Mouse (Mus musculus): Measurements from ENCODE around the gene Hdgfl2. TPM values are rescaled to one million over a fixed set of nuclear protein-coding genes. Genes with fewer than 3 reads are reported as not detected.

The Hdgfl2 gene
- polyA plus RNA-seq (2015; fragmentation: Nextera tagmentation; extraction: Ambion mirVana) = 65.8 and 86.4 TPM in 2 replicates

DNA sequence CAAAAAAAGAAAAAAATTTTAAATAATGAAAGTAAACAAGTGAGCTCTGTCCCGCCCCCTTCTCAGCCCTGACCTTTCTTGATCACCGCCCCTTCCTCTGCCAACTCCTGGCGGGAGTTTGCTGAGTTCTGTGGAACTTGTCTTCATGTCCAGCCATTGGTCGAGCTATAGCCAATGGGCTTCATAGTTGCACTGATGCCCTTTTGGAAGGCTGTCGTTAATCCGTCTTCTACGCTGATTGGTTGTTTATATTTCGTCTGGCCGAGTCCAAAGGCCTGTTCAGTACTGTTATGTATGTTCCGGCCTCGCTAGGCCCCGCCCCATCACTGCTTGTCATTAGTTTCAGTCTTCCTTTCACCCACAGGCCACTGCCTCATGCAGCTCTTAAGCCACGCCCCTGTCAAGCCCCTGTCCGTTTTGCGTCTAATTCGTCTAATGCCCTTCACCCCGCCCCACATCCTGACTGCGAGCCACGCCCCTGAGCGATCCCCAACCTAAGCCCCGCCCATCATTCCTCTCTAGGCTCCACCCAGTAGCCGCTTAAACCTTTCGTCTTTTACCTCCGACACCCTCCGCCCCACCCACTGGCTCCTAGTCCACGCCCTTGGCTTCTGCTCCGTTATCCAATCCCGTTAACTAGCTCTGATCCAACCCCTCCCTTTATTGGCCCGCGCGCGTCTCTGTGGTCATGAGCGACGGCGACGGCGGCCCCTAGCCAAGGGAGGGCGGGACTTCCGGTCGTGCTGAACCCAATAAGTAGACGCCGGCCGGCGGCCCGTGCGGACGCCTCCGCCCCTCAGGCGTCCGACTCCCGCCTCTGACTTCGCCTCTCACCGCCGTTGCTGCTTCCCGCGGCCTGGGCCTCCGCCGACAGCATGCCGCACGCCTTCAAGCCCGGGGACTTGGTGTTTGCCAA, at the start of gene Hdgfl2:
Hdgfl2 (plus strand) TSS at position 755 of the 916 bp plus-strand sequence.
- Histone ChIP-seq H3K4me2 (peak within 1 kb of the TSS; percentile 93), H3K27ac (peak within 1 kb of the TSS; percentile 78), H3K27me3 (no peaks in the 10 kb centered on the region), H3K36me3 (peaks cover 5% of the 10 kb centered on the region; the same call in 1 of the 2 replicates), H3K4me1 (replicated peaks) (peaks cover 35% of the 10 kb centered on the region), H3K9me3 (replicated peaks) (no peaks in the 10 kb centered on the region), H3K9ac (peak within 1 kb of the TSS; percentile 87), H3K4me3 (peak within 1 kb of the TSS; percentile 90)
- ATAC-seq (replicated peaks; ENCODE audit: insufficient number of reproducible peaks, insufficient read depth, low FRiP score, low read depth) = peak; percentile 93
- WGBS = under 1% methylated on average over 61 of the region's 61 CpGs

DNA sequence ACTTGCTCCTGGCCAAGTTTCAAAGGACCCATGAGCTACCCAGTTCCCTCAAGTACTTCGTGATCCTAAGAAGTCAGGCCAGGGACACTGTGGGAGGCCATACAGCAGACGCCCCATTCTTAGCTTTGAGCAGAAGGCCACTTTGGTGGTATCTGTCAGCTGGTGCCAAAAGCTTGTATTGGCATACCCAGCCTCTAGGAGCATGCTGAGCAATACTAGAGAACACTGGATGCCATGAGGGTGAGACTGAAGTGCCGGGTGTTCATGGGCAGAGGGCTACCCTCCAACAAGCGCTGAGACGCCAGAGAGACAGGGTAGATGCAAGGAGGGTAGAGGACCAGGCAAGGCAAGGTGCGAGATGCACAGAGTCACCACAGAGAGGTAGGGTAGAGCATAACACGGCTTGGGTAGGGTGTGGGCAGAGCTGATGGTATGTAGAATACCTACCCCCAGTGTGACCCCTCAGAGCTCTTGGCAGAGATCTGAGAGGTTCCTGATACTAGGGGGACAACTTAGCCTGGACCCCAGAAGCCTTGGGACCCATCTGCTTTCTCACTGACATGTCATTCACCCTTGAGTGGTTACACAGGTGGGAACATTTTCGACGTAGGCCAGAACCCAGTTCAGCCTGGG, 49.1 kb upstream of the Hdgfl2 start:
- Histone ChIP-seq H3K4me3 (no peak overlapping the region), H3K4me2 (no peak overlapping the region), H3K9me3 (replicated peaks) (no peaks in the 10 kb centered on the region), H3K27ac (0 out of 2 replicates have a peak overlapping the region, but pooled peaks have one; percentile 40), H3K4me1 (replicated peaks) (peaks cover 74% of the 10 kb centered on the region), H3K36me3 (peaks cover 17% of the 10 kb centered on the region; the same call in 1 of the 2 replicates), H3K27me3 (no peaks in the 10 kb centered on the region), H3K9ac (no peak overlapping the region)
- ATAC-seq (replicated peaks; ENCODE audit: insufficient number of reproducible peaks, insufficient read depth, low FRiP score, low read depth) = no peak
- WGBS = 79% methylated on average over 9 of the region's 9 CpGs

DNA sequence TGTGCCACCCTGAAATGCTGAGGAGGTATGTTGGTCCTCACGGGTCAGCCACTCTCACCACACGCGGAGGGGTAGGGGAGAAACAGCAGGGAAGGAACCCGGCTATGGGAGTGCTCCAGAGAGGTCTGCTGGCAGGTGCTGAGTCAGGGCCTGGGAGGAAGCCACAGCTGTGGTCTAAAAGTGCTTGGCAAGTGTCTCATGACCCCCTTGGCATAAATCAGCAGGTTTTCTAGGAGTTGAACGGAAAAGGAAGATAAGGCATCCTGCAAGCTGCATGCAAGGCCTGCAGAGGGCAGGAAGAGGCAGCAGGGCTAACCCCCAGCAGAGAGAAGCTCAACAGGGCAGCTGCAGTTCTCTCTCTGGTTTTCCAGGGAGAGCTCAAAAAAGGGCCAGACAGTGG, 48.5 kb upstream of the Hdgfl2 start:
- Histone ChIP-seq H3K27ac (peak overlapping the region; percentile 40), H3K4me2 (no peak overlapping the region), H3K4me3 (no peak overlapping the region), H3K27me3 (no peaks in the 10 kb centered on the region), H3K9ac (no peak overlapping the region), H3K36me3 (peaks cover 17% of the 10 kb centered on the region; the same call in 1 of the 2 replicates), H3K4me1 (replicated peaks) (peaks cover 74% of the 10 kb centered on the region), H3K9me3 (replicated peaks) (no peaks in the 10 kb centered on the region)
- ATAC-seq (replicated peaks; ENCODE audit: insufficient number of reproducible peaks, insufficient read depth, low FRiP score, low read depth) = peak; percentile 17; the same call in 1 of the 2 replicates
- WGBS = 31% methylated on average over 5 of the region's 5 CpGs

DNA sequence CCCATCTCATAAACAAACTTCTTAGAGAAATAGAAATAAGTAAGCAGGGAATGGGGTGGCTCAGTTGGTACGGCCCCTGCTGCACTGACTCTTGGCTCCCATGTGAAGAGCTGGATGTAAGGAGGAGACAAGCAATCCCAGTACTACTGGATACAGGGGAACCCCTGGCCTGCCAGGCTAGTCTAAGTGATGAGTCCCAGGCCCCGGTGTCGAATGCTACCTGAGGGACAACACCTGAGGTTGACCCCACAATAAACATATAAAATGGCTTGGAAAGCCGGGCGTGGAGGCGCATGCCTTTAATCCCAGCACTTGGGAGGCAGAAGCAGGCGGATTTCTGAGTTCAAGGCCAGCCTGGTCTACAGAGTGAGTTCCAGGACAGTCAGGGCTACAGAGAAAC, 48.0 kb upstream of the Hdgfl2 start:
- no peaks in the 10 kb centered on the region for H3K9me3 ChIP-seq (replicated peaks)
- ATAC-seq (replicated peaks; ENCODE audit: insufficient number of reproducible peaks, insufficient read depth, low FRiP score, low read depth) = no peak
- peak overlapping the region; percentile 40; the same call in 1 of the 2 replicates for H3K27ac ChIP-seq
- H3K27me3 ChIP-seq = no peaks in the 10 kb centered on the region
- H3K4me3 ChIP-seq = no peak overlapping the region
- H3K36me3 ChIP-seq = peaks cover 17% of the 10 kb centered on the region; the same call in 1 of the 2 replicates
- WGBS = 93% methylated on average over 7 of the region's 7 CpGs
- no peak overlapping the region; the same call in 1 of the 2 replicates for H3K9ac ChIP-seq
- no peak overlapping the region for H3K4me2 ChIP-seq
- H3K4me1 ChIP-seq (replicated peaks) = peaks cover 68% of the 10 kb centered on the region

DNA sequence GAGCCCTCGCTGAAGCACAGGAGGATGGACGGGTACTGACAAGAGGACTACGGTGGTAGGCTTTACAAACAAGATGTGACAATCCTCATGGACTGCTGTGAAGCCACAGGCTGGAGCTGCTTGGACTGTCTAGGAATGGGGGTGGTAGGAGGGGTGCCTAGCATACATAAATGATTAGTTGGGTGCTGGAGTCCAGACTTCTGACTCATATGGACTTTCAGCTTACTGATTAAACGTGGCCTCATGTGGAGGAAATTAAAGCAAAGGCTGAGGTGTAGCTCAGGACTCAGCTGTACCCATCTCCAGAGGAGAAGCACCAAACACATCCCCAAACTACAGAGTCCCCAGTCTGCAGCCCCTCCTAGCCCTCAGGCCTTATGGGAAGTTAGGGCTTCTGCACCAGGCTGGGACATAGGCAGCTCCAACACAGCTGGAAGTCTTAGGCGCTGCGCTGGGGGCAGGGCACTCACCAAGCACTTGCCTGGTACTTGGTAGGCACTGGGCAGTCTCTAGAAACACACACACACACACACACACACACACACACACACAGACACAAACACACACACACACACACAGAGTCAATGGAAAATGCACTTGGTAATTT, 47.2 kb upstream of the Hdgfl2 start:
- Histone ChIP-seq H3K9me3 (replicated peaks) (no peaks in the 10 kb centered on the region), H3K4me1 (replicated peaks) (peaks cover 63% of the 10 kb centered on the region), H3K4me3 (no peak overlapping the region), H3K4me2 (no peak overlapping the region), H3K36me3 (peaks cover 17% of the 10 kb centered on the region; the same call in 1 of the 2 replicates), H3K27ac (no peak overlapping the region), H3K27me3 (no peaks in the 10 kb centered on the region), H3K9ac (no peak overlapping the region)
- no peak for ATAC-seq (replicated peaks; ENCODE audit: insufficient number of reproducible peaks, insufficient read depth, low FRiP score, low read depth)
- 65% methylated on average over 6 of the region's 6 CpGs for WGBS

DNA sequence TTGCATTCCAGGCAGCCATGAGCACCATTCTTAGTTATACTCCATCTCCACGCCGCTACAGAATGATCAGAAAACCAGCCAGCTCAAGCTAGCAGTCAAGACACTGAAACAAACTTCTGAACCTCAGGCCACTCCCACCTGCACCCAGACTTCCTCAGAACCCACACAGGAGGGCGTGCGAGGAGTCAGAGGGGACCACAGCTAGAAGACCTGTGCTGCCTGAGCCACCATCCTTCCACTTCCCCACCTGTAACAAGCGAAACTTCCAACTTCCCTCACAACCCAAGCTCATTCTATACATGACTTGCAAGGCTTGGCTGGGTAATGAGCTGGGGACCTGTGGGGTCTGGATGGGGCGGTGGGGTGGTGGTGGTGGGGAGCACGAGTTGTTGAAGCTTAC, 46.6 kb upstream of the Hdgfl2 start:
- no peak for ATAC-seq (replicated peaks; ENCODE audit: insufficient number of reproducible peaks, insufficient read depth, low FRiP score, low read depth)
- Histone ChIP-seq H3K4me2 (no peak overlapping the region), H3K9me3 (replicated peaks) (no peaks in the 10 kb centered on the region), H3K36me3 (peaks cover 17% of the 10 kb centered on the region; the same call in 1 of the 2 replicates), H3K27ac (no peak overlapping the region), H3K9ac (0 out of 2 replicates have a peak overlapping the region, but pooled peaks have one; percentile 21), H3K4me1 (replicated peaks) (peaks cover 57% of the 10 kb centered on the region), H3K4me3 (no peak overlapping the region), H3K27me3 (no peaks in the 10 kb centered on the region)
- WGBS = 68% methylated on average over 7 of the region's 7 CpGs

DNA sequence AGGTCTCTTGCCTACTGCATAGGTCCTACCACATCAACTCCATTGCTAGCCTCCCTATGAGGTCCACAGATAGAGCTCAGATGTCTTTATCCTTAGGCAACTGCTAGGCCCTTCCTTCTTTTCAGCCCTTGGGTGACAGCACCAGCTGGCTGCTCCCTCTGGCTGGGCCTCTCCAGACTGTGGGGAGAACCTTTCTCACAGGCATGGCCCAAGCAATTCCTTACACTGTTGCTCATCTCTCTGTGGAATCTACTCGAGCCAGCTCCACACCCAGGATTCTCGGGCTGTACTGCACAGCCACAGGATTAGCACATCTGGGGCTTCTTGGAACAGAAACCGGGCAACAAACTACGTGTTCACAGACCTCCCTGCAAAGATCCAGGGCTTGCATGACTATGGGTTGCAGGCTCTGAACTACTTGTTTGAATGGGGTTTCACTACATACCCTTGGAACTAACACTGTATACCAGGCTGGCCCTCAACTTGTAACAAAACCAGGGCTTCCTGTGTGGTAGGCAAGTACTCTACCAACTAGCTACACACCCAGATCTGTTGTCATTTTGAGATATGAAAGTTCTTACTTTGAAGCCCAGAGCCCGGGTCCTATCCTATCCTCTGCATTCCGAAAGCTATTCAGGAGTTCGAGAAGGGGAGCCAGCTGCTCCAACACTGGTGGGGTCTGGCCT, 45.3 kb upstream of the Hdgfl2 start:
- Histone ChIP-seq H3K9me3 (replicated peaks) (no peaks in the 10 kb centered on the region), H3K36me3 (peaks cover 13% of the 10 kb centered on the region; the same call in 1 of the 2 replicates), H3K4me2 (peak overlapping the region; percentile 69), H3K27me3 (no peaks in the 10 kb centered on the region), H3K4me3 (no peak overlapping the region), H3K9ac (peak overlapping the region; percentile 96; the same call in 1 of the 2 replicates), H3K27ac (no peak overlapping the region), H3K4me1 (replicated peaks) (peaks cover 51% of the 10 kb centered on the region)
- no peak for ATAC-seq (replicated peaks; ENCODE audit: insufficient number of reproducible peaks, insufficient read depth, low FRiP score, low read depth)
- WGBS = 79% methylated on average over 7 of the region's 7 CpGs

DNA sequence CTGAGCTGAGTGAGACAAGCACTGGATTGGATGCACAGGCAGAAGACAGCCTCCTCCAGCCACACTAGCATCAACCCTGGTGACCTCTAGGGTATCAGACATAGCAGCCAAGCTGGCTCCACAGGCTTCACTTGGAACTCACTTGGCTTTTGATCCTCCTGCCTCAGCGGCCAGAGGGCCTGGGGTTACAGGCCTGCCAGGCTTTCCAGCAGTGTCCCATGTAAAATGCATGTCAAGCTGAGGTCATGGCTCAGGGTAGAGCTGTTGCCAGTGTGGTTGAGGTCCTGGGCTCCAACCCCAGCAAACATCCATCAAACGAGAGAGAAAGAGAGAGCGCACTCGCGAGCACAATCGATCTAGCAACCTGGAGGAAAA, 44.7 kb upstream of the Hdgfl2 start:
- Histone ChIP-seq H3K9ac (peak overlapping the region; percentile 96; the same call in 1 of the 2 replicates), H3K27ac (no peak overlapping the region; the same call in 1 of the 2 replicates), H3K9me3 (replicated peaks) (no peaks in the 10 kb centered on the region), H3K4me1 (replicated peaks) (peaks cover 51% of the 10 kb centered on the region), H3K4me2 (peak overlapping the region; percentile 69), H3K4me3 (peak overlapping the region; percentile 95), H3K36me3 (peaks cover 13% of the 10 kb centered on the region; the same call in 1 of the 2 replicates), H3K27me3 (no peaks in the 10 kb centered on the region)
- ATAC-seq (replicated peaks; ENCODE audit: insufficient number of reproducible peaks, insufficient read depth, low FRiP score, low read depth) = no peak
- 87% methylated on average over 6 of the region's 6 CpGs for WGBS

DNA sequence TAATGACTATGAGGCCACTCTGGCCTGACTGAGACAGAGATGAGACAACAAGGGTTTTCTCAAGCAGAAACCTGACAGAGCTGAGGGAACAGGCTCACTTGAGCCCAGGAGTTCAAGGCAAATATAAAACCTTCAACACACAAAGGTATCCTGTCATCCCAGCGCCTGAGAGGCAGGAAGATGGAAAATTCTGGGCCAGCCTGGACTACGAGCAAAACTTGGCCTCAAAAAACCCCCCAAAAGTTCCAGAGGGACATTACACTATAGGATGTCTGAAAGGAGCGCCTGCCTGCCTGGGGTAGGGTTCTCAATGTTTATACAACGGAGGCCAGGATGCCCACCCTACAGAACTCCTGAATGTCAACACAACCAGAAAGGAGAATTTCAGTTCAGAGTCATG, 44.2 kb upstream of the Hdgfl2 start:
- Histone ChIP-seq H3K4me1 (replicated peaks) (peaks cover 49% of the 10 kb centered on the region), H3K4me3 (peak overlapping the region; percentile 95), H3K27ac (no peak overlapping the region; the same call in 1 of the 2 replicates), H3K9ac (peak overlapping the region; percentile 96), H3K27me3 (no peaks in the 10 kb centered on the region), H3K36me3 (peaks cover 13% of the 10 kb centered on the region; the same call in 1 of the 2 replicates), H3K4me2 (peak overlapping the region; percentile 69), H3K9me3 (replicated peaks) (no peaks in the 10 kb centered on the region)
- 59% methylated on average over 4 of the region's 4 CpGs for WGBS
- ATAC-seq (replicated peaks; ENCODE audit: insufficient number of reproducible peaks, insufficient read depth, low FRiP score, low read depth) = no peak

DNA sequence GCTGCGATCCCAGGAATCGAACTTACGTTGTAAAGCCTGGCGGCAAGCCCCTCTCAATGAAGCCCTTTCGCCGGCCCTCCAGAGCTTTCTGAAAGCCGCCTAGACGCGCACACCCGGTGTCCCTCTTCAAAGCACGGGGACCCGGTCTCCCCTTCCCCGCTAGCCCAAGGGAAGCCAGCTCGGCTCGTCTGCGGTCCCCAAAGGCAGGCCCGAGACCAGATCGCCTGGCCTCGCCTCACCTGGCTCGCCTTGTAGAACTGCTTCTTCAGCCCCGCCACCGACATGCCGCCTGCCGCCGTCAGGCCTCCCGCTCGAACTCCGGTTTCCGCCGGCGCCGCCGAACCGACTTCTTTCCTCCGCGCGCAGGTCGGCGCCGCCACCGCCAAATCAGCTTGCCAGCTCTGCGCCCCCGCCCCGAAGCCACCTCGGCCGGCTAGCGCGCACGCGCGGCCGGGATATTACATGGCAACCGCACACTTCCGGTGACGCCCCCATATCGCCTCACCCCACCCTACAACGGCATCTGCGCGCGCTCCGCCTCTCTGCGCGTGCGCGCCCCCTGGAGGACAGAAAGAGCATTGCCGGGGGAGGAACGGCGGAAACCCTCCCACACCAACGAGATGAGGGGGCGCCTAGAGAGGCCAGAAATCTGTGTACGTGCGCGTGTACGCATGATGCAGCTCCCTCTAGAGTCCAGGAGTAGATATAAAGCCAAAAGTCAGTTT, 43.1 kb upstream of the Hdgfl2 start, which contains the start of gene Sh3gl1:
Sh3gl1 (minus strand) TSS at position 460 of the 725 bp plus-strand sequence.
- Histone ChIP-seq H3K27ac (peak within 1 kb of the TSS; percentile 91), H3K4me1 (replicated peaks) (peaks cover 47% of the 10 kb centered on the region), H3K4me3 (peak within 1 kb of the TSS; percentile 95), H3K27me3 (no peaks in the 10 kb centered on the region), H3K36me3 (peaks cover 13% of the 10 kb centered on the region; the same call in 1 of the 2 replicates), H3K4me2 (peak within 1 kb of the TSS; percentile 69), H3K9me3 (replicated peaks) (no peaks in the 10 kb centered on the region), H3K9ac (peak within 1 kb of the TSS; percentile 96)
- ATAC-seq (replicated peaks; ENCODE audit: insufficient number of reproducible peaks, insufficient read depth, low FRiP score, low read depth) = peak; percentile 92
- under 1% methylated on average over 67 of the region's 74 CpGs for WGBS
